Mouse (Mus musculus) granulocyte monocyte progenitor cell, adult 5-6 weeks (primary cell): ENCODE data around the gene Zfp108. TPM values are rescaled to one million over a fixed set of nuclear protein-coding genes. Genes with fewer than 3 reads are reported as not detected.

Experiments used
- total RNA-seq, 2 experiments: library from RNA; stranded (forward) in 1 of 2; stranded (reverse) in 1 of 2; fragments of 200-712, 200-1000 nt in 1 of 2; fragments of >200 nt in 1 of 2; fragmentation: Nextera tagmentation in 1 of 2; gene quantifications; 2 replicates each; pipeline ENCODE4 v1.2.3; 2014 to 2017

Zfp108 gene
- total RNA-seq, 2 experiments from 2014 or later = 2.6 to 3.1 TPM

Other genes with a start within 250 kb of the Zfp108 start
- gene Vmn1r183, start 201.5 kb upstream of the Zfp108 start, total RNA-seq (2014; fragmentation: Nextera tagmentation) = not detected in 2 replicates
- not detected in 2 replicates for gene Vmn1r183, start 201.5 kb upstream of the Zfp108 start, total RNA-seq (2017)
- 16.5 and 20.9 TPM in 2 replicates for gene Zfp180, start 172.9 kb upstream of the Zfp108 start, total RNA-seq (2014; fragmentation: Nextera tagmentation)
- gene Zfp180, start 172.9 kb upstream of the Zfp108 start, total RNA-seq (2017) = 13.9 and 25.8 TPM in 2 replicates
- gene Zfp112, start 142.5 kb upstream of the Zfp108 start, total RNA-seq (2014; fragmentation: Nextera tagmentation) = 1.1 and 1.9 TPM in 2 replicates
- gene Zfp112, start 142.5 kb upstream of the Zfp108 start, total RNA-seq (2017) = 0.22 and 0.57 TPM in 2 replicates
- gene Zfp235, start 120.6 kb upstream of the Zfp108 start, total RNA-seq (2014; fragmentation: Nextera tagmentation) = 8.6 and 10.4 TPM in 2 replicates
- gene Zfp235, start 120.6 kb upstream of the Zfp108 start, total RNA-seq (2017) = 8.9 and 9.6 TPM in 2 replicates
- 0.62 and 2.0 TPM in 2 replicates for gene Zfp114, start 79.7 kb upstream of the Zfp108 start, total RNA-seq (2014; fragmentation: Nextera tagmentation)
- gene Zfp114, start 79.7 kb upstream of the Zfp108 start, total RNA-seq (2017) = 2.4 and 3.5 TPM in 2 replicates
- gene Zfp111, start 43.4 kb upstream of the Zfp108 start, total RNA-seq (2014; fragmentation: Nextera tagmentation) = 18.1 and 19.8 TPM in 2 replicates
- gene Zfp111, start 43.4 kb upstream of the Zfp108 start, total RNA-seq (2017) = 18.8 and 21.2 TPM in 2 replicates
- 3.3 and 7.0 TPM in 2 replicates for gene Zfp109, start 17.2 kb upstream of the Zfp108 start, total RNA-seq (2014; fragmentation: Nextera tagmentation)
- gene Zfp109, start 17.2 kb upstream of the Zfp108 start, total RNA-seq (2017) = 8.7 and 9.0 TPM in 2 replicates
- 1.3 and 3.9 TPM in 2 replicates for gene Zfp93, start 15.6 kb downstream of the Zfp108 start, total RNA-seq (2014; fragmentation: Nextera tagmentation)
- 1.1 and 3.0 TPM in 2 replicates for gene Zfp93, start 15.6 kb downstream of the Zfp108 start, total RNA-seq (2017)
- gene Zfp61, start 46.4 kb downstream of the Zfp108 start, total RNA-seq (2014; fragmentation: Nextera tagmentation) = 16.5 and 16.8 TPM in 2 replicates
- 16.7 and 27.7 TPM in 2 replicates for gene Zfp61, start 46.4 kb downstream of the Zfp108 start, total RNA-seq (2017)
- gene Zfp94, start 61.9 kb downstream of the Zfp108 start, total RNA-seq (2014; fragmentation: Nextera tagmentation) = 5.8 and 6.0 TPM in 2 replicates
- gene Zfp94, start 61.9 kb downstream of the Zfp108 start, total RNA-seq (2017) = 2.0 and 3.4 TPM in 2 replicates
- not detected in 2 replicates for gene Tescl, start 79.1 kb downstream of the Zfp108 start, total RNA-seq (2014; fragmentation: Nextera tagmentation)
- gene Tescl, start 79.1 kb downstream of the Zfp108 start, total RNA-seq (2017) = not detected in 2 replicates
- not detected in 2 replicates for gene Lypd5, start 94.4 kb downstream of the Zfp108 start, total RNA-seq (2014; fragmentation: Nextera tagmentation)
- gene Lypd5, start 94.4 kb downstream of the Zfp108 start, total RNA-seq (2017) = not detected in 2 replicates
- gene Kcnn4, start 115.5 kb downstream of the Zfp108 start, total RNA-seq (2014; fragmentation: Nextera tagmentation) = 24.2 and 31.4 TPM in 2 replicates
- gene Kcnn4, start 115.5 kb downstream of the Zfp108 start, total RNA-seq (2017) = 36.3 and 43.5 TPM in 2 replicates
- gene Smg9, start 144.8 kb downstream of the Zfp108 start, total RNA-seq (2014; fragmentation: Nextera tagmentation) = 21.6 and 29.5 TPM in 2 replicates
- 19.5 and 21.8 TPM in 2 replicates for gene Smg9, start 144.8 kb downstream of the Zfp108 start, total RNA-seq (2017)
- not detected in 2 replicates for gene Irgc1, start 197.5 kb downstream of the Zfp108 start, total RNA-seq (2014; fragmentation: Nextera tagmentation)
- not detected in 2 replicates for gene Irgc1, start 197.5 kb downstream of the Zfp108 start, total RNA-seq (2017)
- 19.0 and 20.5 TPM in 2 replicates for gene Plaur, start 207.7 kb downstream of the Zfp108 start, total RNA-seq (2014; fragmentation: Nextera tagmentation)
- gene Plaur, start 207.7 kb downstream of the Zfp108 start, total RNA-seq (2017) = 23.9 and 26.2 TPM in 2 replicates
- gene Cadm4, start 227.2 kb downstream of the Zfp108 start, total RNA-seq (2014; fragmentation: Nextera tagmentation) = not detected in 2 replicates
- gene Cadm4, start 227.2 kb downstream of the Zfp108 start, total RNA-seq (2017) = not detected in 2 replicates